Mouse (Mus musculus) G1E (cell line): ENCODE results near the gene Gm45062. TPM values are rescaled to one million over a fixed set of nuclear protein-coding genes. Genes with fewer than 3 reads are reported as not detected.
A peak's percentile ranks its signal among the peaks of the same experiment; 100 is the strongest.

Experiments used
- ATAC-seq: 2 replicates; pipeline ENCODE4 v1.8.0; 2016; ENCODE audit warnings: mild to moderate bottlenecking; ENCODE audit not compliant: insufficient number of reproducible peaks, poor library complexity, low FRiP score, severe bottlenecking; ENCODE audit errors: extremely low read depth
- DNase-seq: peaks from one replicate; pipeline ENCODE4 v3.0.0; 2012; ENCODE audit warnings: low spot score
- H3K27me3 ChIP-seq: 2 replicates; pipeline ENCODE4 v1.6.1; 2012; ENCODE audit warnings: mild to moderate bottlenecking, low read length, inconsistent platforms; ENCODE audit not compliant: insufficient read depth
- H3K36me3 ChIP-seq: replicated peaks from 2 replicates; pipeline ENCODE3; 2012; ENCODE audit warnings: mild to moderate bottlenecking, inconsistent platforms
- H3K4me1 ChIP-seq: 2 replicates; pipeline ENCODE4 v1.6.1; 2012; ENCODE audit warnings: low read depth, low read length, inconsistent platforms, mixed read lengths; ENCODE audit not compliant: insufficient read depth
- H3K4me3 ChIP-seq: 2 replicates; pipeline ENCODE4 v1.5.1; 2012; ENCODE audit warnings: low read depth, mild to moderate bottlenecking, inconsistent platforms, low read length, moderate library complexity, mixed read lengths
- H3K9me3 ChIP-seq: replicated peaks from 2 replicates; pipeline ENCODE4 v1.6.1; 2012; ENCODE audit warnings: inconsistent platforms
- CTCF ChIP-seq: IDR thresholded peaks from 2 replicates; pipeline ENCODE4 v1.5.1; 2012; ENCODE audit warnings: low read depth, low read length, inconsistent platforms, mixed read lengths
- GATA1 ChIP-seq: IDR thresholded peaks from 2 replicates; pipeline ENCODE4 v1.6.1; 2012; ENCODE audit warnings: borderline replicate concordance, low read length, inconsistent platforms, mixed read lengths
- GATA2 ChIP-seq: IDR thresholded peaks from 2 replicates; pipeline ENCODE4 v1.6.1; 2012; ENCODE audit warnings: low read depth, low read length, inconsistent platforms, borderline replicate concordance
- POLR2AphosphoS5 ChIP-seq: IDR thresholded peaks from 2 replicates; pipeline ENCODE4 v1.6.1; 2012; ENCODE audit warnings: low read depth, low read length, inconsistent platforms; ENCODE audit not compliant: insufficient replicate concordance
- TAL1 ChIP-seq: conservative IDR thresholded peaks from 2 replicates; pipeline ENCODE4 v1.6.1; 2012; ENCODE audit warnings: low read depth, low read length, inconsistent platforms, mixed read lengths
- polyA plus RNA-seq: library from polyadenylated mRNA; stranded (reverse); fragments of >175 nt; gene quantifications from 2 replicates; pipeline ENCODE4 v1.2.3, GENCODE M21; 2012
- total RNA-seq, 2 experiments: library from RNA; stranded (forward) in 1 of 2; stranded (reverse) in 1 of 2; fragments of 200-1000 nt in 1 of 2; fragments of >200 nt in 1 of 2; fragmentation: Nextera tagmentation in 1 of 2; gene quantifications; 2 replicates each; pipeline ENCODE4 v1.2.3; 2014 to 2017

Gene Gm45062
- total and polyA plus RNA-seq, 3 experiments: 57.6 to 88.3 TPM; not detected in 1

DNA sequence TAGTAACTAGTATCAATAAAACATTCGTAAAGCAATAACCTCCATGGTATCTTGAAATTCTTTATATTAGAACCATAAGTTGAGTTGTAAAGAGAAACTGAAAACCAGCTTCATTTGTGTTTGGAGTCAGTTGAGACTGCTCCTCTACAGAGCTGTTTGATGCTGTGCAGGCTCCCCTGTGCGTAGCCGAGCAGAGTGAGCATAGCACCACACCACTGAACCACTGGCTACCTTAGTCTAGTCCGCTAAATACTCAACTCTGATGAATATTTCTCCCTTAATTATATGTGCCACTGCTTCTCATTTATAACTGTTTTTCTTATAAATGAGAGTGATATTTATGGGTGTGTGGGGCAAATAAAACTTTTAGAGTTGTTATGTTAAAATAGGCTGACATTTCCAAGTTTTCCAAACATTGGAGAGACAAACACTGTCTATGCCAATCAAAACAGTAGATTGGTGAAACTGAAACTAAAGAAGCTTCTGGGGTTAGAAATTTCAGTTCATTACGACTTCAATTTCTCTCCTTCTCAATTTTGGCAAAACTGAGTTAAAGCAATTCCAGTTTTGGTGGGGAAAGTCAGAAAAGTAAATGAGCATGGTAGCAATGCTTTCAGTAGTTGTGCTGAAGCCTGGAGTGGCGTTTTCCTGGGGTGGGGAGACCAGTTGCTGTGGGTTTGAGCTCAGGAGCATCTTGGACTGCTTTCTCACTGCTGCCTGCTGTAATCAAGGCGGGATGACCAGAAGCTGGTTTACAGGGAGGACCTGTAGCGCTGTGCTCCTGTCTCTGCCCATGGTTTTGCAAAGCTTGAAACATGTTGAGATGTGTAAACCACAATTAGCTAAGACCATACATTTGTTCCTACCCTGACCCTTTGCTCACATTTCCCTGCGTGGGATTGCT is 77.5 kb downstream of the Gm45062 start:
- TF ChIP-seq POLR2AphosphoS5 (no peak), GATA2 (no peak), GATA1 (no peak), TAL1 (no peak), CTCF (no peak)
- no peaks in the 10 kb centered on the region for H3K27me3 ChIP-seq
- H3K4me3 ChIP-seq: peak overlapping the region; percentile 62; the same call in 1 of the 2 replicates
- peaks cover 4% of the 10 kb centered on the region for H3K36me3 ChIP-seq
- H3K4me1 ChIP-seq: peaks cover 5% of the 10 kb centered on the region
- no peak for DNase-seq
- no peak for ATAC-seq
- peaks cover 1% of the 10 kb centered on the region for H3K9me3 ChIP-seq

DNA sequence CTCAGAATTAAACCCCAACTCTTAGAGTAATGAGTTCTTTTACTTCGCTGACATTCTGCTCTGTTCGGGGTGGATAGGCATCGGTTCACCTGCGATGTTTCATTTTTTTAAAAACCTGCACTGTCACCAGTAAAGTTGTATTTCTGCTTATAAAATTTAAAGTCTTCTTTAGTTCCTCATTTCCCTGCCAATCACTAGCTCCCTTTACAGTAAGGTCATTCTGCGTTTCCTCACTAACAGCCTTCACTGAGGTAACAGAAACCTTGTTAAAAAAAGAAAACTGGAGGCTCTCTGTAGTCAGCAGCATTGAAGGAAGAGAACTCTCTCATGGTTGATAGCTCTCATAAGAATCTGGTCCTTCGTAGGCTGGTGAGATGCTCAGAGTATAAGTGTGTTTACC is 80.2 kb downstream of the Gm45062 start:
- peaks cover 19% of the 10 kb centered on the region for H3K4me1 ChIP-seq
- ATAC-seq (no peak), DNase-seq (no peak)
- TF ChIP-seq POLR2AphosphoS5: no peak
- TF ChIP-seq TAL1: no peak
- TF ChIP-seq CTCF: no peak
- no peak for TF ChIP-seq GATA2
- no peak for TF ChIP-seq GATA1
- H3K9me3 ChIP-seq: no peaks in the 10 kb centered on the region
- no peaks in the 10 kb centered on the region for H3K36me3 ChIP-seq
- no peaks in the 10 kb centered on the region for H3K27me3 ChIP-seq
- H3K4me3 ChIP-seq: no peak overlapping the region

DNA sequence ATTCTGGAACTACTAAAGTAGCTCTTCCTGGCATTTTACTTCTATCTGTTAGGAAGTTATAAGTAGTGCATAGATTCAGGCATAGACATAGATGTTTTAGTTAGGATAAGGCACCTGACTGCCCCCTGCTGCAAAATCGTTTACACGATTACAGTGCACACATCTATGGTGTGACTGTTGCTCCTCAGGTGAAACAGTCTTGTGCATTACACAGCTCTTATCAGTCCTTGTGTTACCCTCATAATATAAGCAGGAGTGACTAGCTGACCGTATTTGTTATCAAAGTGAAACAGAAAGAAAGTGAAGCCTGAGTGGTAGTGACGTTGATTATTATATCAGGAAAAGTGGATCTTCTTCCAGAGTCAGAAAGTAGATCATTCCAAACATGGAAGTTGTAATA is 84.0 kb downstream of the Gm45062 start:
- TF ChIP-seq GATA1: no peak
- no peak for TF ChIP-seq CTCF
- no peak for TF ChIP-seq TAL1
- no peak for TF ChIP-seq GATA2
- no peak for TF ChIP-seq POLR2AphosphoS5
- Histone ChIP-seq H3K4me3 (no peak overlapping the region), H3K4me1 (peaks cover 31% of the 10 kb centered on the region), H3K9me3 (no peaks in the 10 kb centered on the region), H3K27me3 (no peaks in the 10 kb centered on the region), H3K36me3 (no peaks in the 10 kb centered on the region)
- ATAC-seq (no peak), DNase-seq (no peak)

DNA sequence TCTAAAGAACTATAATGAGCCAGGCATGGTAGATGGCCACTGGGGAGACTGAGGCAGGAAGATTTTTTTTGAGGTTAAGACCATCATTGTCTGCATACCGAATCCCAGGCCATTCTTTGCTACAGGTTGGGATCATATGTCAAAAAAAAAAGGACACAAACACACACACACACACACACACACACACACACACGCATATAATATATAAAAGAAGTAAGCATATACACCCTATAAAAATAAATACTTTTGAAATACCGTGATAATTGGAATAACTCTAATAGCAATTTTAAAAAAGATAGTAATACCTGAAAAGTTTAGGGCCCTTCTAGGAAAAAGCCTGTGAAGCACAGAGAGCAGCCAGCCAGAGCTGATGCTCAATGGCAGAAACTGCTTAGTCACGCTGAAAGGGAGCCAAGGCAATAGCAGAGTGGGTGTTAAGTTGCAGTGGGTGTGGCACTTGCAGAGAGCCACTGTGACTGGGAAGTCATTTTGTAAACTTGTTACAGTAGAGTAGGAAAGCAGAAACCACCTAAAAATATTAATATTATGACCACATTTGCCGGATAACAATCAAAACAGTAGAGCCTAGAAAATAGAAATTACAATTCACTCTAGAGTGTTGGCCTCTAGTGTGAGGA is 86.1 kb downstream of the Gm45062 start:
- Histone ChIP-seq H3K27me3 (no peaks in the 10 kb centered on the region), H3K36me3 (no peaks in the 10 kb centered on the region), H3K4me3 (no peak overlapping the region), H3K4me1 (peaks cover 45% of the 10 kb centered on the region), H3K9me3 (no peaks in the 10 kb centered on the region)
- ATAC-seq (peak; percentile 84), DNase-seq (peak; percentile 27)
- TF ChIP-seq GATA1: no peak
- TF ChIP-seq POLR2AphosphoS5: no peak
- TF ChIP-seq CTCF: no peak
- TF ChIP-seq TAL1: no peak
- no peak for TF ChIP-seq GATA2

GRCm38 (mm10) chr6:8347154-8347553 is 87.9 kb downstream of the Gm45062 start:
- DNase-seq: no peak
- Histone ChIP-seq H3K4me3 (no peak overlapping the region), H3K4me1 (peaks cover 61% of the 10 kb centered on the region), H3K9me3 (no peaks in the 10 kb centered on the region), H3K36me3 (no peaks in the 10 kb centered on the region), H3K27me3 (no peaks in the 10 kb centered on the region)
- TF ChIP-seq GATA2: no peak
- no peak for TF ChIP-seq CTCF
- no peak for TF ChIP-seq TAL1
- no peak for TF ChIP-seq POLR2AphosphoS5
- no peak for TF ChIP-seq GATA1
- ATAC-seq: no peak

- Histone ChIP-seq H3K36me3 (no peaks in the 10 kb centered on the region), H3K4me3 (no peak overlapping the region), H3K4me1 (peaks cover 63% of the 10 kb centered on the region), H3K27me3 (no peaks in the 10 kb centered on the region), H3K9me3 (no peaks in the 10 kb centered on the region)
- DNase-seq: no peak
- TF ChIP-seq GATA2 (no peak), GATA1 (no peak), CTCF (no peak), POLR2AphosphoS5 (no peak), TAL1 (no peak)
- ATAC-seq: no peak
Measured at GRCm38 (mm10) chr6:8348344-8348743, 89.1 kb downstream of the Gm45062 start.
